Mouse (Mus musculus) ES-CJ7 (cell line): ENCODE data around the gene 1500015O10Rik.

Source experiments
- DNase-seq: peaks from one replicate; pipeline ENCODE4 v3.0.0; 2011; ENCODE audit warnings: low read depth, low spot score

The 1500015O10Rik gene

DNA sequence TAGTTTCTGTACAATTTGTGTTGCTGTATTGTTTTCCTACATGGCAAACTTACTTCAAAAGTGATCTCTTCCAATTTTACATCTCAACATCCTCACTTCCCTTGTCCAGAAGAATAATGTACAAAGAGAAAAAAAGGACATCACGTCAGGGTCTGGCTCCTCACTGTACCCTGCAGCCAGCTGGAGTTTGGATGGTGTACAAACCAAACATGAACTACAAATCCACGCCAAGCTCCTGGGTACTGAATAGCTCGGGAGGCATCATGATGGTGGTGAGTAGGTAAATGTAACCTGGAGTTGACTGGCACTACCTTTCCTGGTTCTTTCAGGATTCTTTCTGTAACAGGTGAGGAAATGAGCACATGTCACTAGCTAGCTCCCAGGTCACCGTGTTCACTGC lies 43.7 kb downstream of the 1500015O10Rik start:
- DNase-seq, result no peak

DNA sequence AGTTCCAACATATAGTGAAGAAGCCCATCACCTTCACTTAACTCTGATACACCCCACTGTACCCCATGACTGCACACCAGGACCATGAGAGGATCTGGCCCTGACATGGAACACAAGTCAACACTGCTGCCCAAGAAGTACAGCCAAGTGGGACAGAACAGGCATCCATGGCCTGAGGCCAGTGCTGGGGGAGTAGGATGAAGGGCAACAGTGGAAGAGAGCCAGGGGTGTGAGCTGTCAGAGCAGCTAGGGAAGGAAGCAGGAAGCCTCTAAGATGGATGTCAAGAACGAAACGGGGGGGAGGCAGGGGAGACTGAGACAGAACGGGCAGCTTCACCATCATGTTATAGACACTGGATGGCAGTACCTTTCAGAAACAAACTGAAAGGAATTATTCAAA lies 45.7 kb downstream of the 1500015O10Rik start:
- no peak for DNase-seq

DNA sequence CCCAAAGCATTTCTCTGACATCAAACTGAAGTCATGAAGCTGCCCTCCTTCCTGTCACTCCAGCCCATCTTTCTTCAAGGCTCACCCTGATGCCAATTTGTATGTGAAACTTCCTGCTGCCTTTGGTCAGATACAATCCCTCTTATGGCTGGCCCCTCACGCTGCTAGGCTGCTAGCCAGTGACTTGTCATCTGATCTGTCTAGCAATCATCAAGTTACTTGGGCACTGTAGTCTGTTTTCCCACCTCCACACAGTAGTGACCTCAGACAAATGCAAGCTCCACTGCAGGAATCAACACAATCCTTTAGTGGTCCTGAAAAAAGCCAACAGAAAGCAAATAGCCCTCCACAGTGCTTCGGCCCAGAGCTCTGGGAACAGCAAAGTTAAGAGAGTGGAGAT lies 50.8 kb downstream of the 1500015O10Rik start:
- no peak for DNase-seq

DNA sequence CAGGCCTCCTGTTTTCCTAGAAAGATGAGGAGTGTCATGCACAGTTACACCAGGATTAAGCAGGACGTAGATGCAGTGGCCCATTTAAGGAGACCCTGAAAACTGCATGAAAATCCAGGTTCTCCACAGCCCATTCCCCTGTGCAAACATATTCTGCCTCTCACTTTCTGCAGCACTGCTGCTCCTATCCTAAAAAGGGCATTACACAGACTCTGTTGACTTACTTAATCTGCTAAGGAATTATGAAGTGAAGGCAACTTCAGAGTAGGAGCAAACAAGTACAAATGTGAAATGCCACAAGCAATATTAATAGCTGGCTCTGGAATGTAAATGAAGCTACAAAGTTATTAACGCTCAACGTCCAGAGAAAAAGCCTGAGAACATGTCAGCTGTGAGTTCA lies 51.3 kb downstream of the 1500015O10Rik start:
- no peak for DNase-seq

DNA sequence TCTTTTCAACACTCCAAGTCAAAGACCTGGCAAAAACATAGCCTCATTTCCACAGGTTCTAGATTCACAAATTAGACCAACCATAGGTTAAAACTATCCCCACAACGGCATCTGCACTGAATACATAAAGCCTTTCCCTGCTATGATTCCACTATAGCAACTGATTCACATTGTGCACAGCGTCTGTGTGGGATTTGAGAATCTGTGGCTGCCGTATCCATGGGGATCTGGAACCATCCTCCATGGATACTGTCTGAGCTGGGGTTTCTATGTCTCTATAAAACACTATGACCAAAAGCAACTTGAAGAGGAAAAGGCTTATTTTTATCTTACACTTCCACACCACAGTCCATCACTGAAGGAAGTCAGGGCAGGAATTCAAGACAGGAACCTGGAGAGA lies 52.3 kb downstream of the 1500015O10Rik start:
- no peak for DNase-seq

DNA sequence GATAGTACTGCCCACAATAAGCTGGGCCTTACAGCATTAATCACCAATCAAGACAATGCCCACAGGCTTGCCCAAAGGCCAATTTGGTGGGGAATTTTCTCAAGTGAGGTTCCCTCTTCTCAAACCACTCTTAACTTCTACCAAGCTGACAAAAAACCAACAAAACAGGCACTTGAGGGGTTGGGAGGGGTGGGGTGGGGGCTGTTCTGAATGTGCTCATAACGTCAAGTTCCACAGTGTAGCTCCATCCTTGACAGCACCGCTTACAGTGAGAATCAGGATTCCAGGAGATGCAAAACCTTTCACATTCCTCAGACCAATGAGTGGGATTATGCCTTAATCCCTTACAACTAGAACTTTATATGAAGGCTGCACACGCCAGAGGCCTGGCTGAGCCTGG lies 52.8 kb downstream of the 1500015O10Rik start:
- no peak for DNase-seq

DNA sequence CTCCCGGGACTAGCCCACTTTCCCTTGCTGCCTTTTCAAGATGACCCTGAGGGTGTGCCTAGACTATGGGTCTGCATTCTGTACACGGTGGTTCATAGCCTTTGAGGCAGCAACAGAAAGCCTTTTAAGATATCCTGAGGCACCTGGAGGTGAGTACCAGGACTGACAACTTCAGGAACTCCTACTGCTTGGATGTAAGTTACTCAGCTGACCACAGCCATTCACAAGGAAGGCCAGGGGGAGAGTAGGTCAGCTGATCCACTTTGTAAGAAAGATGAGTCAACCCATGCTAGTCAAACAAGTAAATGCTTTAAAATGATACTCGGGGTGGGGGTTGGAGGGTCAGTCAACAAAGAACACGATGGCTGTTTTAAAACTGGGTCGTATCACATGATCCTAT lies 54.9 kb downstream of the 1500015O10Rik start:
- DNase-seq, result no peak

DNA sequence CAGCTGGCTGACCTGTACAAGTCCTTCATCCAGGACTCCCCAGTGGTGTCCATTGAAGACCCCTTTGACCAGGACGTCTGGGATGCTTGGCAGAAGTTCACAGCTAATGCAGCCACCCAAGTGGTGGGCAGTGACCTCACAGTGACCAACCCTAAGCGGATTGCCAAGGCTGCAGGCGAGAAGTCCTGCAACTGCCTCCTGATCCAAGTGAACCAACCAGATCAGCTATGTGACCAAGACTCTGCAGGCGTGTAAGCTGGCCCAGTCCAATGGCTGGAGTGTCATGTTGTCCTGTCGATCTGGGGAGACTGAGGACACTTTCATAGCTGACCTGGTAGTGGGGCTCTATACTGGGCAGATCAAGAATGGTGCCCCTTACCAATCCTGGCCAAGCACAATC lies 56.3 kb downstream of the 1500015O10Rik start:
- no peak for DNase-seq

DNA sequence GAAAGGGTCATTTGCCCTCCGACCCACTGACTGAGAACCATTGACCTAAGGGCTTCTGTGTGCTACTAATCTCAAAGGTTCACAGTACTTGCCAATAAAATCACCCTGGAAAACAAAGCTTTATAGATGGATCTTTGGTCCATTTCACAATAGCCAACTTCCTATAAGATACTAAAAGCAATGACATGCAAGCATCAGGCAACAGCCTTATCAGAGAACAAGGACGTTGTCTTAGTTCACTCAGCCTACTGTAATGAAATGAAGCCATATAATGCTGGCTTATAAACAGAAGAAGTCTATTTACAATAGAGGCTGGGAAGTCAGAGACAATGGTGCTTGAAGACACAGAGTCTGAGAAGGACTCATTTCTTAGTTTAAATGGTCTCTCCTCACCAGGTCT lies 59.4 kb downstream of the 1500015O10Rik start:
- no peak for DNase-seq
